Mouse (Mus musculus) adrenal gland, postnatal 0 days (tissue): ENCODE results near the gene Wwp2. TPM values are rescaled to one million over a fixed set of nuclear protein-coding genes. Genes with fewer than 3 reads are reported as not detected.
A peak's percentile ranks its signal among the peaks of the same experiment; 100 is the strongest.

Experiments used
- microRNA-seq: library from miRNA; unstranded; fragments of <30 nt; microRNA quantifications from one replicate; pipeline ENCODE4, GENCODE M21; 2016; ENCODE audit warnings: borderline replicate concordance; ENCODE audit not compliant: insufficient number of aligned reads
- polyA plus RNA-seq: library from polyadenylated mRNA; unstranded; fragments of >200 nt; fragmentation: Nextera tagmentation; extraction: Ambion mirVana; gene quantifications from 2 replicates; pipeline ENCODE4 v1.2.1, GENCODE M21; 2015

Gene Wwp2
- 18.4 and 24.2 TPM in 2 replicates for polyA plus RNA-seq

DNA sequence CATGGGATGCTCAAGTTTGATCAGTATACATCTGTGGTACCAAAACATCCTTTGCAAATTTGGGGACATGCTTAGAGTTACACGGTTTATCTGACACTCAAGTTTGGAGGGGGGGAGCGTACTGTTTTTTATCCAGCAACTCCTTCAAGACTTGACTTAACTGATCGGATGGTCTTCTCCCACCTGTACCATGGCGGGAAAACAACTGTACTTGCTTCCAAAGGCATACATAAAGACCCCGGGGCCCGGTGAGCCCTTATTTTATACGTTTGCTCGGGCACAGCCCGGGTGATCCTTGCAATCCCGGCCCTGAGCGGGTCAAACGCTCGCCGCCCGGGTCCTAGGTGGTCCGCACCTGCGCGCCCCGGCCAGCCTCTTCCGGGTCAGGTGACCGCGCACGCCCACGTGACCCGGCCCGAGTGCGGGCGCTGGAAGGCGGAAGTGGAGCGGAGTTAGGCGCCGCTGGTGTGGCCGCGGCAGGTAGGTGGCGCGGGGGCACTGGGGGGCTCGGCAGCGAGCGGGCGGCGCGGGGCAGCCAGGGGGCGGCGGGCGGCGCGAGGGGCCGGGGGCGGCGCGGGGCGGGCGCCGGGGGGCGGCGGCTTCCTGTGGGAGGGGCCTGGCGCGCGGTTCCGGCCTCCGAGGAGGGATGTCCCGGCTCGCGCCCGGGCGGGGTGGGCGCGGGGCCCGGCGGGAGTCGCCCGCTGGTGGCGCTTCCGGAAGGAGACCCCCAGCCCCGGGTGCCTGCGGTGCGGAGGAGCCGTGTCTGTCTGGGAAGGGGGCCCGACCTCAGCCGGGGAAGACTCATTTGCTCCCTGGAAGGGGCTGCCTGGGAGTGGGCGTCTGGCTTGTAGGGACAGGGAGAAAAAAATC lies at the start of gene Wwp2:
Gene Wwp2, plus strand, starts transcription at position 404 of the 870 bp plus-strand sequence.

DNA sequence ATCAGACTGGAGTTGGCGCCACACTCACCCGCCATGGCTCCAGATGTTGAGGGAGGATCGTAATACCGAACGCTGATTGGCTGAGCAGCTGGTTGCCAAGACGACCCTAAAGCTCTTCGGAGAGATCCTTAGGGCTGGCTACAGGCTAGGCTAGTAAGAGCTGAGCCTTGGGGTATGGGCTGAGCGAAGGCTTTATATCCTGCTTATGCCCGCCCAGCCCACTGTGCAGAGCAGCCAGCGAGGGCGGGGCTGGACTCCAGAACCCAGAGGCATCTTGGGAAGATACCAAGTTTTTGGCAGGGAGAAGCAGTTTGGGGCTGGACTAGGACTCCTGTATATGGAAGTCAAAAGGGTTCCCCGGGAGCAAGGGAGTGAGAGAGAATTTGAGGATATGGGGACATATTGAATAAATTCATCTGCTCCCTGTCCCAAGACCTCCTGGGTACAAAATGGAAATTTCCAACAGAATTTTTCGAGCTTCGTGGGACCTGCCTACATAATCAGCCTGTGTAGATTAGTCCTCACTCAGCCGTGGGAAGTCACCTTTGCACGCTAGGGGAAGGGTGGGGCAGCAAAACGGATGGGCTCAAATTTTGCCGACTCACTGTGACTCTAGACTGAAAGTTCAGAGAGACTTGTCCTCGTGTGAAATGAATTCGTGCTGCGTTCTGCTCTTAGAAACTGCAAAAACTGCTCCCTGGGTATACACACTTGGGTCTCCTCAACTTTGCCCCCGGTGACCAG lies 33.0 kb upstream of the Wwp2 start, which contains the start of gene Nqo1:
Gene Nqo1, minus strand, starts transcription at position 169 of the 744 bp plus-strand sequence.

DNA sequence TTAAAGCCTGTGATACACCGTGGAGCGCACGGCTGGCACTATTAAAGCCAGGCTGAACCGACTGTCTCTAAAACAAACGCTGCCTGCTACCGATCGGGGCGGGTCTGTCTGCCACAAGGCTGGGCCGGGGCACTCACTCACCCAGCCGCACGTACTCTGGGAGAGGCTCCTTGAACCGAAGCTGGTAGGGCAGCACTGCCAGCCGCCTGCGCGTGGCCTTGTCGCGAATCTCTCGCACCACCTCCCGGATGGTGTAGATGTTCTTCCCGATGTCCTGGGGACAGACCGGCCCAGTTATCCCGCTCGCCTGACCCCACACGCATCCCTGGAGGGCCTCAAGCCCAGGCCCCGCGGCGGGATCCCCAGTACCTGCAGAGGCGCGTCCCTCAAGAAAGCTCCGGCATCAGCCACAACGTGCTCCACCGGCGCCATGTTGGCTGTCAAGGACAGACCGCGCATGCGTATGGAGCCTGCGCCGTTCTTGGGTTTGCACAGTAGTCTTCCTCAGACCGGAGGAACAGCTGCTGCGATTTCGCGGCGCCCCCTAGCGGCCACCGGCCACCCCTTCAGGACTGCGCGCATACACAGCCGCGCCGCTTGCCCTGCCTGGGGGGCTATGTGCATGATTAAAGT lies 11.5 kb upstream of the Wwp2 start, which contains the start of gene Nob1:
Gene Nob1, minus strand, starts transcription at position 455 of the 633 bp plus-strand sequence.

DNA sequence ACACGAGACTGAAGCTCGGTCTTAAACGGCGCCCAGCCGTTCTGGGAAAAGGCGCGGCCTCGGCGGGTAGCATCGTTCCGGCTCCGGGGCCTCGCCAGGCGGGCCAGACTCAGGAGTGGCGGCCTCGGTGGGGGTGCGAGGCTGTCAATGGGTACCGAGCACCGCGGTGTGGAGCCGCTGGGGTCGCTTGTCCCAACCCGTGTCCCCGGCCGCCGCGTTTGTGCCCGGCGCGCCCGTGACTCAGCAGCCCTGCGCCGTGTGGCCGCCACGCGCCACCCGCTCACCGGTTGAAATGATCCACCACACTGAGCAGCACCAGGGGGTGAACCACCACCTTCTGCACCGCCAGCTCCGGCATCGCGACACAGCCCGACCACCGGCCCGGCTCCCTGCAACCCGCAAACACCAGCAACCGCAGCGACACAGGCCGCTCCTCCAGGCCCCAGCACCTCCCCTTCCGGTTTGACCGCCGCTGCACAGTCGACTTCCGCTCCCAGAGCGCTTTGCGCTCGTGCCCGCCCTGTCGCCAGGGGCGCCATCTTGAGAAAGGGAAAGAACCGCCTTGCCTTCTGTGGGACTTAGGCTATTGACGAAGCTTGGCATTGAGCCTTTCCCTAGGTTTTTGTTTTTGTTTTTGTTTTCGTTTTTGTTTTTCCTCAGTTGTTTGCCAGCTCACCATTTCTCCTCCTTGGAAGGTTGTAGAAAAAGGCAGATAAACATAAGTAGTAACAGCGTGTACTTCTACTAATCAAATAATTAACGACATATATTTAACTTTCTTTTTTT lies 152.0 kb downstream of the Wwp2 start, which contains the start of gene Psmd7:
Gene Psmd7, minus strand, starts transcription at position 470 of the 786 bp plus-strand sequence.

Small RNAs within 50 kb of the gene (microRNA-seq; reads per million reads assigned to microRNA genes)
- 2,221 reads per million, percentile 85 among the genes with 10 or more reads in this experiment for gene Mir140

Other genes with a start within 250 kb of the Wwp2 start
- gene Nfat5, start 142.9 kb upstream of the Wwp2 start, polyA plus RNA-seq: 11.4 and 22.6 TPM in 2 replicates
- gene Nqo1, start 33.2 kb upstream of the Wwp2 start, polyA plus RNA-seq: 14.2 and 17.3 TPM in 2 replicates
- gene Nob1, start 11.3 kb upstream of the Wwp2 start, polyA plus RNA-seq: 40.6 and 48.1 TPM in 2 replicates
- gene Psmd7, start 152.1 kb downstream of the Wwp2 start, polyA plus RNA-seq: 146 and 170 TPM in 2 replicates